Mouse (Mus musculus): ENCODE measurements at regions not wholly inside any gene's neighbourhood (a gene's known extent, or its start where the extent isn't known, plus 50 kb on each side); places are given as distances from the start of the nearest gene placed in this dataset.

GRCm38 (mm10) chr17:91225916-91226315 is 133.0 kb upstream of the Nrxn1 start:
- DNase-seq: no peak

GRCm38 (mm10) chr17:91216429-91216828 is 123.6 kb upstream of the Nrxn1 start:
- no peak for DNase-seq

GRCm38 (mm10) chr17:91182574-91182973 is 89.7 kb upstream of the Nrxn1 start:
- DNase-seq: no peak

GRCm38 (mm10) chr17:91161834-91162233 is 69.0 kb upstream of the Nrxn1 start:
- DNase-seq: no peak

Measured in heart, adult 11 months (tissue).